Mouse (Mus musculus) heart, embryonic 10.5 days (tissue): ENCODE data around the gene Smco4. TPM values are rescaled to one million over a fixed set of nuclear protein-coding genes. Genes with fewer than 3 reads are reported as not detected.

Experiments
- DNase-seq: peaks from one replicate; pipeline ENCODE4 v3.0.0-alpha.2; 2017; ENCODE audit warnings: low spot score
- H3K27ac ChIP-seq: fragments of 300-500 bp; sonication (generic); 2 replicates; pipeline ENCODE4 v1.5.1; 2016; ENCODE audit warnings: mild to moderate bottlenecking
- H3K27me3 ChIP-seq: fragments of 300-500 bp; sonication (generic); 2 replicates; pipeline ENCODE4 v1.6.1; 2016; ENCODE audit warnings: mild to moderate bottlenecking; ENCODE audit not compliant: poor library complexity, insufficient read depth, severe bottlenecking
- H3K36me3 ChIP-seq: fragments of 300-500 bp; sonication (generic); 2 replicates; pipeline ENCODE4 v1.6.1; 2016; ENCODE audit warnings: mild to moderate bottlenecking, moderate library complexity
- H3K4me1 ChIP-seq: fragments of 300-500 bp; sonication (generic); 2 replicates; pipeline ENCODE4 v1.6.1; 2016; ENCODE audit warnings: mild to moderate bottlenecking
- H3K4me3 ChIP-seq: fragments of 300-500 bp; sonication (generic); 2 replicates; pipeline ENCODE4 v1.5.1; 2016; ENCODE audit warnings: mild to moderate bottlenecking, moderate library complexity
- H3K9me3 ChIP-seq: fragments of 300-500 bp; sonication (generic); 2 replicates; pipeline ENCODE4 v1.6.1; 2016; ENCODE audit warnings: mild to moderate bottlenecking, moderate library complexity
- WGBS: fragments of 180-500 bp; shearing (Covaris S2); methylation state at CpG from one replicate; pipeline ENCODE4 v1.1.7; 2016; 5-methylcytosine and 5-hydroxymethylcytosine counted together
- polyA plus RNA-seq: library from polyadenylated mRNA; unstranded; fragments of >200 nt; fragmentation: Nextera tagmentation; extraction: Ambion mirVana; gene quantifications from 2 replicates; pipeline ENCODE4 v1.2.1, GENCODE M21; 2016

Smco4 gene
- polyA plus RNA-seq, 1 experiment from 2014 or later: 2.9 TPM

- Histone ChIP-seq H3K27me3 (no peaks in the 10 kb centered on the region), H3K4me3 (no peak overlapping the region), H3K9me3 (no peaks in the 10 kb centered on the region), H3K4me1 (no peaks in the 10 kb centered on the region), H3K27ac (no peak overlapping the region), H3K36me3 (no peaks in the 10 kb centered on the region)
- DNase-seq: no peak
- WGBS: 78% methylated on average over 7 of the region's 7 CpGs
These were observed 69.1 kb downstream of the Smco4 start for GRCm38 (mm10) chr9:15562353-15562752.

DNA sequence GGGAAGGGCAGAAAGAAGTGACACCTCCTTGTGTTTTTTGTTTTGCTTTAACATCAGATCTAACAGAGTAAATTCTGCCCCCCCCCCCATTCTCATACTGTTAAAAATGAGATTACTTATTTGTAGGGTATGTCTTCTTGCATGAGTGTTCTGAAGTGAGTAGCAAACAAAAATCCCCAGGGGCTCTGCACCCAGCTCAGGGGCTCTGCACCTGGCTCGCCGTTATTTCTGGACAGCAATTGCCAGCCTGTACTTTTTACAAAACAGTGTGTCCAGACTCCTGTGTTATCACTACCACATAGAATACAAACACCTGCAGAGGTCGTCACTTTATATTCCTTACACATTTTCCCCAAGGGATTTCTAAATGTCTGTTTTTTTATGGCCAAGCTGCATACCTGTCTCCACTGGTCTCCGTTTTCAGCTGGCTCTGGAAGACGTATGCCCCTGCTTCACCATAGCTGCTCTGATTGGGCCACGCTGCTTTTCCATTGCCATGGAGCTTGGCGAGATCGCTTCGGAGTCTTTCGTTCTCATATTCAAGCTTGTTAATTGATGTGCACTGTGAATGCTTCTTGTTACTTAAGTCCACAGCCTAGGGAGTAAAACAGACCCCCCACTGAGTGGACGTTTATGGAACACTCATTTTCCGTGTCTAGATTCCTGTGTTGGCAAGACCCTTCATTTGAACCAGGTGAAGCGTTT, 81.7 kb downstream of the Smco4 start:
- 85% methylated on average over 13 of the region's 13 CpGs for WGBS
- Histone ChIP-seq H3K9me3 (no peaks in the 10 kb centered on the region), H3K4me1 (no peaks in the 10 kb centered on the region), H3K27me3 (no peaks in the 10 kb centered on the region), H3K4me3 (no peak overlapping the region), H3K36me3 (no peaks in the 10 kb centered on the region), H3K27ac (no peak overlapping the region)
- no peak for DNase-seq

DNA sequence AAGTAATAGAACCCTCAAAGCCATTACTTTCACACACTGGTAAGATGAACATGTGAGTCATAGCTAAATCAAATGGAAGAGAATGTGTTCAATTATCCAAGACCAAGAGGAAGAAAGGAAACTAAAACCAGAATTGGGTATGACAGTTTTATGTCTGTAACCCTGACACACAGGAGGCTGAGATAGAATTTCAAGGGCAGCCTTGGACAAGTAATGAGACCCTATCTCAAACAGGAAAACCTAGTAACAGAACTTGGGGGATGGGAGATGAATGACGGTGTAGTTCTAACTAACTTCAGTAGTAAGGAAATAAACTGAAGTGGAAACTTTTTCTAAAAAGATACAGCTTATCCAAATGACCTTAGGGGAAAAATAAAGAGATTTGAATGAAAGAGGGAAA, 85.2 kb downstream of the Smco4 start:
- no peaks in the 10 kb centered on the region for H3K27me3 ChIP-seq
- no peak for DNase-seq
- H3K27ac ChIP-seq: no peak overlapping the region
- H3K36me3 ChIP-seq: no peaks in the 10 kb centered on the region
- H3K9me3 ChIP-seq: no peaks in the 10 kb centered on the region
- WGBS: 53% methylated on average over 1 of the region's 1 CpGs
- no peaks in the 10 kb centered on the region for H3K4me1 ChIP-seq
- no peak overlapping the region for H3K4me3 ChIP-seq

- H3K4me3 ChIP-seq: no peak overlapping the region
- H3K27me3 ChIP-seq: no peaks in the 10 kb centered on the region
- H3K27ac ChIP-seq: no peak overlapping the region
- DNase-seq: no peak
- no peaks in the 10 kb centered on the region for H3K4me1 ChIP-seq
- no peaks in the 10 kb centered on the region for H3K36me3 ChIP-seq
- WGBS: 84% methylated on average over 9 of the region's 9 CpGs
- no peaks in the 10 kb centered on the region for H3K9me3 ChIP-seq
These were observed 85.7 kb downstream of the Smco4 start for GRCm38 (mm10) chr9:15578946-15579345.

DNA sequence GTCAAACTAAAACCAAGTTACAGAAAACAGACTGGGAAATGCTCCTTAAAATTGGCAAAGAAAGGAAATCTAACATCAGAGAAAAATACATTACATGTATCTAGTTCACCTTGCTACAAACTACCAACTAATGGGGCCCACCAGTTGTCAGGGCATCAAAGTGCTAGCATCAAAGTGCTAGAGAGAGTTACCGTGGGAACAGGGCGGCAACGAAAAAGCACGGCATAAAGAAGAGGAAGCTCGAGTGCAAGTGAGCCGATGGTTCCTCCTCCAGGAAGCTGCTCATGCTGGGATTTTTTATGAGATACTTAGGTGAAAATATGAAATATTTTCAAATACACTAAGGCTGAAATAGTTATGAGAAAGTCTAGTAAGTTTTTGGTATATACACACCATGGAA, 86.9 kb downstream of the Smco4 start:
- 68% methylated on average over 6 of the region's 6 CpGs for WGBS
- H3K4me1 ChIP-seq: no peaks in the 10 kb centered on the region
- no peaks in the 10 kb centered on the region for H3K36me3 ChIP-seq
- H3K27ac ChIP-seq: no peak overlapping the region
- H3K4me3 ChIP-seq: no peak overlapping the region
- no peak for DNase-seq
- H3K9me3 ChIP-seq: no peaks in the 10 kb centered on the region
- no peaks in the 10 kb centered on the region for H3K27me3 ChIP-seq

- Histone ChIP-seq H3K4me1 (no peaks in the 10 kb centered on the region), H3K9me3 (no peaks in the 10 kb centered on the region), H3K27ac (no peak overlapping the region), H3K4me3 (no peak overlapping the region), H3K36me3 (no peaks in the 10 kb centered on the region), H3K27me3 (no peaks in the 10 kb centered on the region)
- WGBS: 89% methylated on average over 5 of the region's 5 CpGs
- no peak for DNase-seq
These were observed 88.8 kb downstream of the Smco4 start for GRCm38 (mm10) chr9:15582026-15582425.

- H3K4me3 ChIP-seq: no peak overlapping the region
- no peaks in the 10 kb centered on the region for H3K4me1 ChIP-seq
- H3K27ac ChIP-seq: no peak overlapping the region
- H3K9me3 ChIP-seq: no peaks in the 10 kb centered on the region
- 74% methylated on average over 9 of the region's 9 CpGs for WGBS
- DNase-seq: no peak
- no peaks in the 10 kb centered on the region for H3K36me3 ChIP-seq
- no peaks in the 10 kb centered on the region for H3K27me3 ChIP-seq
These were observed 91.0 kb downstream of the Smco4 start for GRCm38 (mm10) chr9:15584209-15584608.

GRCm38 (mm10) chr9:15585956-15586355, 92.7 kb downstream of the Smco4 start:
- Histone ChIP-seq H3K4me3 (no peak overlapping the region), H3K9me3 (no peaks in the 10 kb centered on the region), H3K27ac (no peak overlapping the region), H3K27me3 (no peaks in the 10 kb centered on the region), H3K4me1 (no peaks in the 10 kb centered on the region), H3K36me3 (no peaks in the 10 kb centered on the region)
- WGBS: 67% methylated on average over 1 of the region's 1 CpGs
- DNase-seq: no peak

DNA sequence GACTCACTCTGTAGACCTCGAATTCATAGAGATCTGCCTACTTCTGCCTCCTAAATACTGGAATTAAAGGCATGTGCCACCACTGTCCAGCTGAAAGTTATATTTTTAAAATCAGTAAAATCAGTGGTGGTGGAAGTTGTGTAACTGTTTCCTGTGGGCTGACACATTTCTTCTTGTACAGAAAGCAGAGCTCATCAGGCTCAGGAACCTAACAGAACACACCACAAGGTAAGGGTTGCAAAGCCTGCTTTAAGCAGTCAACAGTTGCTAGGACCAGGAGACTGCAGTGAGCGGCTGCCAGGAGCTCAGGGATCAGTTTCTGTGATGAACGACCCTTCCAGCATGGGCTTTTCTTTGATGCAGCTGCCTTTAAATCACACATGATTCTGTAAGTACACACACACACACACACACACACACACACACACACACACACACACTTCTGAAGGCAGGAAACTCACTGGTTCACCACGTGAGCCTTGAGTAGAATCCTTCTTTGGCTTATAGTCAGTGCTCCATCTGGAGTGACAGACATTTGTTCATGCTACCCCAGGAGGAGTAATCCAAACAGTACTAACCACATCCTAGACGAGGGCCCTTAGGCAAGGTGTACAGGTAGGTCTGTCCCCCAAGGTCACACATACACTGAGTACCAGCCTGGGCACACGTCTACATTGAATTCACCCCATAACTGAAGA, 94.1 kb downstream of the Smco4 start:
- no peaks in the 10 kb centered on the region for H3K4me1 ChIP-seq
- no peaks in the 10 kb centered on the region for H3K9me3 ChIP-seq
- no peaks in the 10 kb centered on the region for H3K36me3 ChIP-seq
- no peak overlapping the region for H3K4me3 ChIP-seq
- H3K27me3 ChIP-seq: no peaks in the 10 kb centered on the region
- 67% methylated on average over 6 of the region's 6 CpGs for WGBS
- H3K27ac ChIP-seq: no peak overlapping the region
- DNase-seq: no peak

DNA sequence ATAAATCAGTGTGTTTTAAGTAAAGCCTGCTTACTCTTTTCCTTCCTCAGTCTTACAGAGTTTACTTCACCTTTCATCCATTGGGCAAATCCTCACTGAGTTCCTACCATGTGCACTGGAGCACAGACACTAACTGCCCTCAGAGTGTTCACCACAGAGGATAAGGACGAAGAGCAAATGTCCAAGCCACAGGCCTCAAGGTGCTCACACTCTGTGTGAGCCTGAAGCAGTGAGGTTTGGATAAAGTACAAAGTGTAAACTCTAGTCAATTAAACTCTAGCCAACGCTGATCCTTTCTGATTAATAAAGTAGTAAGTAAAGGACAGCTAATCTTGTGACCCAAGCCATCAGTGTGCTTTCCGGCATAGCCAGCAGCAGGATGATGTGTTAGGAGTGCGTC, 100.9 kb downstream of the Smco4 start:
- WGBS: 74% methylated on average over 4 of the region's 4 CpGs
- H3K4me1 ChIP-seq: peaks cover 7% of the 10 kb centered on the region
- H3K27ac ChIP-seq: no peak overlapping the region
- H3K9me3 ChIP-seq: no peaks in the 10 kb centered on the region
- H3K4me3 ChIP-seq: no peak overlapping the region
- no peaks in the 10 kb centered on the region for H3K27me3 ChIP-seq
- no peak for DNase-seq
- H3K36me3 ChIP-seq: no peaks in the 10 kb centered on the region

Other genes with a start within 250 kb of the Smco4 start
- gene Med17, start 213.5 kb upstream of the Smco4 start, polyA plus RNA-seq: 23.8 and 31.7 TPM in 2 replicates
- 50.8 and 72.8 TPM in 2 replicates for gene Taf1d, start 187.2 kb upstream of the Smco4 start, polyA plus RNA-seq
- 5.9 and 6.3 TPM in 2 replicates for gene 4931406C07Rik, start 187.0 kb upstream of the Smco4 start, polyA plus RNA-seq
- gene Cep295, start 135.6 kb upstream of the Smco4 start, polyA plus RNA-seq: 14.0 and 17.6 TPM in 2 replicates
- gene Deup1, start 134.5 kb downstream of the Smco4 start, polyA plus RNA-seq: 0.12 and 0.23 TPM in 2 replicates
- gene Slc36a4, start 216.3 kb downstream of the Smco4 start, polyA plus RNA-seq: 9.2 and 11.1 TPM in 2 replicates